Mouse (Mus musculus): ENCODE results near the gene Tfb1m. TPM values are rescaled to one million over a fixed set of nuclear protein-coding genes. Genes with fewer than 3 reads are reported as not detected.

Gene Tfb1m
- 14.2 and 14.8 TPM in 2 replicates for polyA plus RNA-seq (2015; fragmentation: Nextera tagmentation; extraction: Ambion mirVana)

- Histone ChIP-seq H3K36me3 (peaks cover 3% of the 10 kb centered on the region; the same call in 1 of the 2 replicates), H3K9ac (peak within 1 kb of the TSS; percentile 59), H3K4me2 (peak within 1 kb of the TSS; percentile 72), H3K27me3 (no peaks in the 10 kb centered on the region), H3K27ac (peak within 1 kb of the TSS; percentile 90), H3K9me3 (replicated peaks) (no peaks in the 10 kb centered on the region), H3K4me3 (peak within 1 kb of the TSS; percentile 73), H3K4me1 (replicated peaks) (peaks cover 14% of the 10 kb centered on the region)
- peak; percentile 100 for ATAC-seq (replicated peaks; ENCODE audit: insufficient number of reproducible peaks, insufficient read depth, low FRiP score, low read depth)
- WGBS, result under 1% methylated on average over 60 of the region's 60 CpGs
Observed at GRCm38 (mm10) chr17:3557331-3558311, at the start of gene Tfb1m. Gene Tfb1m (minus strand): TSS chr17:3557781.

GRCm38 (mm10) chr17:3602954-3603672, 45.5 kb upstream of the Tfb1m start:
- Histone ChIP-seq H3K9me3 (replicated peaks) (no peaks in the 10 kb centered on the region), H3K4me3 (no peak overlapping the region), H3K4me2 (no peak overlapping the region), H3K27me3 (no peaks in the 10 kb centered on the region), H3K36me3 (no peaks in the 10 kb centered on the region), H3K9ac (no peak overlapping the region), H3K27ac (no peak overlapping the region), H3K4me1 (replicated peaks) (no peaks in the 10 kb centered on the region)
- 80% methylated on average over 6 of the region's 6 CpGs for WGBS
- no peak for ATAC-seq (replicated peaks; ENCODE audit: insufficient number of reproducible peaks, insufficient read depth, low FRiP score, low read depth)

DNA sequence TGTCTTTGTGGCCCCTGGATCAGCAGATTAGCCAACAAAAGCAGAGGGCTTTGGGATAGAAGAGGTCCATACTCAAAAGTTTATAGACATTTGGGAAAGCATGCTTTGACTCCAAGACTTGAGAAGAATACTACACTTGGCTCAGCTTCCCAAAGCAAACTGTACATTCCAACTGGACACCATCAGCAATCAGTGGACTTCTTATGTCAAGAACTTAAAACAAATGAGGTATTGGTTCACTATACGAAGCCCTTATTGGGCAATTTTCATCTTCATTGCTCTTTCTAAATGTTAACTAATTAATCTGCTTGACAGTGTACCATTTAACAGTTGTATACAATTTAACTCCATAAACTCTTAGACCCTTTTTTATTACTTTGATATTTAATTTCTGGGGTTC, 40.8 kb upstream of the Tfb1m start:
- no peak for ATAC-seq (replicated peaks; ENCODE audit: insufficient number of reproducible peaks, insufficient read depth, low FRiP score, low read depth)

GRCm38 (mm10) chr17:3597866-3598265, 40.3 kb upstream of the Tfb1m start:
- Histone ChIP-seq H3K9ac (no peak overlapping the region), H3K27ac (no peak overlapping the region), H3K4me1 (replicated peaks) (no peaks in the 10 kb centered on the region), H3K4me3 (no peak overlapping the region), H3K9me3 (replicated peaks) (no peaks in the 10 kb centered on the region), H3K4me2 (no peak overlapping the region), H3K36me3 (no peaks in the 10 kb centered on the region), H3K27me3 (no peaks in the 10 kb centered on the region)
- no peak for ATAC-seq (replicated peaks; ENCODE audit: insufficient number of reproducible peaks, insufficient read depth, low FRiP score, low read depth)
- WGBS, result 64% methylated on average over 1 of the region's 1 CpGs

More for the DNA sequence above, 40.8 kb upstream of the Tfb1m start:
- H3K4me1 ChIP-seq (replicated peaks), result no peaks in the 10 kb centered on the region
- H3K9ac ChIP-seq, result no peak overlapping the region
- H3K9me3 ChIP-seq (replicated peaks), result no peaks in the 10 kb centered on the region
- WGBS, result 67% methylated on average over 1 of the region's 1 CpGs
- H3K27me3 ChIP-seq, result no peaks in the 10 kb centered on the region
- H3K4me3 ChIP-seq, result no peak overlapping the region
- no peaks in the 10 kb centered on the region for H3K36me3 ChIP-seq
- no peak overlapping the region for H3K4me2 ChIP-seq
- no peak overlapping the region for H3K27ac ChIP-seq

GRCm38 (mm10) chr17:3597130-3597529, 39.5 kb upstream of the Tfb1m start:
- Histone ChIP-seq H3K4me3 (no peak overlapping the region), H3K4me1 (replicated peaks) (no peaks in the 10 kb centered on the region), H3K27ac (no peak overlapping the region; the same call in 1 of the 2 replicates), H3K9me3 (replicated peaks) (no peaks in the 10 kb centered on the region), H3K9ac (no peak overlapping the region), H3K27me3 (no peaks in the 10 kb centered on the region), H3K36me3 (no peaks in the 10 kb centered on the region), H3K4me2 (no peak overlapping the region)
- no peak for ATAC-seq (replicated peaks; ENCODE audit: insufficient number of reproducible peaks, insufficient read depth, low FRiP score, low read depth)
- 58% methylated on average over 1 of the region's 1 CpGs for WGBS

DNA sequence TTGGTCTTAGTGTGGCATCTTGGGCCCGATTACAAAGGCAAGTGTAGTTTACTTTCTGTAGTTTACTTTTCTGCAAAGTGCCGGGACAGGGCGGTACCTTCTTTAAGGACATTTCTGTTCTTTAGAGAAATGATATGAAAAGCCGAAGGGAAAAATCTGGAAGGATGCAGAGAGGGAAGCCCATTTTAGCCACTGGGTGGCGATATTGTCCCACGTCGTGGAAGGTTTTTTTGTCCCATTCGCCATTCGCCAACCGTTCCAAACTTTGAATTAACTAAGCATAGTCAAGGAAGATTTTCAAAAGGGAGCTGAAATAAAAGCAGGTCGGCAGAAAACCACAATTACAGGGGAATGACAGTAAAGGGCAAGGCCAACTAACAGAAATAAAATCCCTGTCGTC, 13.3 kb upstream of the Tfb1m start:
- Histone ChIP-seq H3K4me3 (peak overlapping the region; percentile 15; the same call in 1 of the 2 replicates), H3K4me1 (replicated peaks) (no peaks in the 10 kb centered on the region), H3K27me3 (no peaks in the 10 kb centered on the region), H3K9me3 (replicated peaks) (no peaks in the 10 kb centered on the region), H3K4me2 (peak overlapping the region; percentile 42), H3K27ac (no peak overlapping the region), H3K9ac (no peak overlapping the region), H3K36me3 (no peaks in the 10 kb centered on the region)
- no peak for ATAC-seq (replicated peaks; ENCODE audit: insufficient number of reproducible peaks, insufficient read depth, low FRiP score, low read depth)
- 3% methylated on average over 12 of the region's 12 CpGs for WGBS

- Histone ChIP-seq H3K27me3 (no peaks in the 10 kb centered on the region), H3K4me2 (no peak overlapping the region), H3K4me3 (no peak overlapping the region), H3K9me3 (replicated peaks) (no peaks in the 10 kb centered on the region), H3K36me3 (no peaks in the 10 kb centered on the region), H3K4me1 (replicated peaks) (peaks cover 4% of the 10 kb centered on the region; the same call in 1 of the 2 replicates), H3K27ac (no peak overlapping the region), H3K9ac (no peak overlapping the region)
- ATAC-seq (replicated peaks; ENCODE audit: insufficient number of reproducible peaks, insufficient read depth, low FRiP score, low read depth), result no peak
- WGBS, result 37% methylated on average over 8 of the region's 8 CpGs
Observed at GRCm38 (mm10) chr17:3562405-3562804, 4.8 kb upstream of the Tfb1m start.

DNA sequence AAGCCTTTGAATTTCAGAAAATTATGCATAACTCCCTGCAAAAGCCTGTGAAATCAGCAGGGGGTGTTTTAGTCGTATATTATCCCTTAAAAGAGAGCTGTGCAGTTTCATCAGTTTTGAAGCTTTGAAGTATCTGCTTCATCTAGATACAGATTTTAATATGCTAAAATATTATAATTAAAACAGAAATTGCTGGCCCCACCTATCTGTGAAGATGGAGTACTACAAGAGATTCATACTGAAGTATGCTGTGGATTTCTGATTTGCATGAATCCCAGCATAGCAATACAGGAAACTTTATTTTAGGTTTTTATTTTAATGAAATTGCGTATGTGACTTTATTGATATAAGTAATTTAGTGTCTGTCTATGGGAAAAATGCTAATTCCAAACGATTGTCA, 3.0 kb upstream of the Tfb1m start:
- H3K27me3 ChIP-seq, result no peaks in the 10 kb centered on the region

DNA sequence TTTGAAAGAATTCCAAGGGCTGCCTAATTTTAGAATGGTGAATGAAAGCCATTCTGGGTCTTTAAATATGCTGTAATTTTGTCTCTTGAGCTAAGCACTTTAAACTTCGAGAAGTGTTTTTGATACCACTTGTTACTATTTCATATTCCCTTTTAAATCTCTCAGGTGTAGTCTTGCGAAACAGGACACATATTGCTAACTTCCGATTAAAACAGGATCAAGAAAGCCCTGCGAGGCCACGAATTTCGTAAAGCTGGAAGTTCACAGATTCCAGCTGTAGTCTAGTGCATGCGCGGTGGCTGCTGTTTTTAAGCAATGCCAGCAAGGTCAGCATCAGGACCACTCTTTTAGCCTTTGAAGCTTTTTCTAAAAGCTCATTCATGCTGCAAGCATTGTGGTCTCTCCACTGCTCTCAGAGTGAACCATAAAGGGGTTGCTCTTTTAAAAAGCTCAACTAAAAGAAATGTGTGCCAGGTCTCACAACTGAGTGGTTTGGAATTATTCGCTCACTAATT, 832 bp upstream of the Tfb1m start:
- H3K9me3 ChIP-seq (replicated peaks), result no peaks in the 10 kb centered on the region
- H3K4me2 ChIP-seq, result peak overlapping the region; percentile 72
- H3K27me3 ChIP-seq, result no peaks in the 10 kb centered on the region
- H3K4me1 ChIP-seq (replicated peaks), result peaks cover 14% of the 10 kb centered on the region
- H3K9ac ChIP-seq, result peak overlapping the region; percentile 20; the same call in 1 of the 2 replicates
- 74% methylated on average over 9 of the region's 9 CpGs for WGBS
- ATAC-seq (replicated peaks; ENCODE audit: insufficient number of reproducible peaks, insufficient read depth, low FRiP score, low read depth), result no peak
- peak overlapping the region; percentile 88 for H3K27ac ChIP-seq
- peaks cover 3% of the 10 kb centered on the region; the same call in 1 of the 2 replicates for H3K36me3 ChIP-seq
- H3K4me3 ChIP-seq, result peak overlapping the region; percentile 73

More for the DNA sequence above, 3.0 kb upstream of the Tfb1m start:
- Histone ChIP-seq H3K36me3 (no peaks in the 10 kb centered on the region), H3K4me2 (no peak overlapping the region), H3K4me3 (no peak overlapping the region), H3K27ac (no peak overlapping the region), H3K9me3 (replicated peaks) (no peaks in the 10 kb centered on the region), H3K9ac (no peak overlapping the region), H3K4me1 (replicated peaks) (peaks cover 14% of the 10 kb centered on the region)
- WGBS, result 69% methylated on average over 3 of the region's 3 CpGs
- ATAC-seq (replicated peaks; ENCODE audit: insufficient number of reproducible peaks, insufficient read depth, low FRiP score, low read depth), result no peak

GRCm38 (mm10) chr17:3556251-3556650, 1.3 kb downstream of the Tfb1m start:
- H3K27me3 ChIP-seq, result no peaks in the 10 kb centered on the region
- no peak for ATAC-seq (replicated peaks; ENCODE audit: insufficient number of reproducible peaks, insufficient read depth, low FRiP score, low read depth)
- peaks cover 14% of the 10 kb centered on the region for H3K4me1 ChIP-seq (replicated peaks)
- peaks cover 11% of the 10 kb centered on the region; the same call in 1 of the 2 replicates for H3K36me3 ChIP-seq
- WGBS, result 39% methylated on average over 1 of the region's 1 CpGs
- H3K4me2 ChIP-seq, result no peak overlapping the region
- H3K4me3 ChIP-seq, result no peak overlapping the region
- no peak overlapping the region for H3K9ac ChIP-seq
- no peak overlapping the region for H3K27ac ChIP-seq
- no peaks in the 10 kb centered on the region for H3K9me3 ChIP-seq (replicated peaks)

DNA sequence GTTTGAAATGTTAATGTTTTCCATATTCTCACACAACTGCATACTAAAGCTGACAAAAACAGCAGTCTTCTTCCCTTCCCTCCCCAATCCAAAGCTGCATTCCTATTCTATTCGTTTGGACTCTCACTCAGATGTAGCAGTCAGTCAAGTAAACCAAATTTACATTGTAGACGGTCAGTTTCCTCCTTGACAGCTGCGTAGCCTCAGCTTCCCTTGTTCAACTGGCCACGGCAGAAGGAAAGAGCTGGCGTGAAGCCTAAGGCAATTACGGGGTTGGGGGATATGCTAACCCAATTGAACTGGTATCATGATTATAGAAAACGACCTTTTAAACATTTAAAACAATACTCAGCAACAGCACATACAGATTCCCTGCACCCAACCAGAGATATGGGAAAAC, 9.9 kb downstream of the Tfb1m start:
- no peak for ATAC-seq (replicated peaks; ENCODE audit: insufficient number of reproducible peaks, insufficient read depth, low FRiP score, low read depth)
- 66% methylated on average over 7 of the region's 7 CpGs for WGBS
- Histone ChIP-seq H3K27ac (no peak overlapping the region), H3K27me3 (no peaks in the 10 kb centered on the region), H3K4me1 (replicated peaks) (no peaks in the 10 kb centered on the region), H3K4me3 (no peak overlapping the region), H3K36me3 (peaks cover 11% of the 10 kb centered on the region), H3K9me3 (replicated peaks) (no peaks in the 10 kb centered on the region), H3K4me2 (no peak overlapping the region), H3K9ac (no peak overlapping the region)

Data from heart, embryonic 15.5 days (tissue).